Mouse (Mus musculus): ENCODE data around the gene Tent4a. TPM values are rescaled to one million over a fixed set of nuclear protein-coding genes. Genes with fewer than 3 reads are reported as not detected.

The Tent4a gene
- polyA plus RNA-seq, 1 experiment = 34.1 TPM

DNA sequence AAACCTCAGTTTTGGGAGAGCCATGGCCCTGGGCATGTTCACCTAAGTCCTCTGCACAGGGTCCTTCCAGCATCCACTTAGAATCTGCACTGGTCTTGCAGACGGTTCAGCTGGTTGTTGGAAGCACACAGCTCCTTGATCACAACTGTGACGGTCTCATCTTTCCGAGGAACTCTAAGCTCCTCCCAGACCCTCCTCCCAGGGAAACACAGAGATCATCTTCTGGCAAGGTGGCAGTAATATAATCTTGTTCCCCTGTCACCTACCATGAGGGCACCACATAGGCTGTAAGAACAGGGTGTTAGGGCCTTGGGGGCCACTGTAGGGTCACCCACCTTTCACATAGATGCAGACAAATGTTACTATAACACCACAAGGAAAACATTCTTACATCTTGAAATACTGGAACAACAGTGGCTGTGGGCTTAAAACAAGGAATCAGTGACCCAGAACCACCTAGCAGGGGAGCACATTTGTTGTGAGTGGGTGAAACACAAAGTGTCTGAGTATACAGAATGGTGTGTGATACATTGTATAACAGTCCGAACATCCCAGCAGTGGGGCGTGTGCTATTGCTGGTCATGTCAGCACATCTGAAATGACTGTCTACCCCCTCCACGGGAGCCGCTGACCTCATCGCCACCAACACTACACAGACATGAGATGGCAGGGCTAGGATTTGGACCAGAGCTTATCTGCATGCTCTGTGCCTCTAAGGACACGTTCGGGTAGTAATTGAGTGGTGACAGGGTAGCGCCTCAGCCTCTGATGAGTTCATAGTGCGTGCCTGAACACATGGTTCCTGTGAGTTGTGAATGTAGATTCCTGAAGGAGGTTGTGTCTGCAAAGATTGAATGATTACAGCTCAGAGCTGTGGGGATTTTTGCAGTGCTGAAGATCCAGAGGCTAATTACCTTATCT, 28.5 kb upstream of the Tent4a start:
- Histone ChIP-seq H3K4me3 (ENCODE audit: insufficient read depth, low read length) (no peak overlapping the region), H3K27ac (ENCODE audit: insufficient read depth, low read length) (no peak overlapping the region), H3K4me1 (ENCODE audit: control insufficient read depth, insufficient read depth, low read length) (no peaks in the 10 kb centered on the region)
- TF ChIP-seq CTCF (IDR thresholded peaks at IDR 0.05; ENCODE audit: borderline replicate concordance, insufficient read depth, low read length) (no peak), POLR2A (IDR thresholded peaks at IDR 0.05; ENCODE audit: low read depth, low read length) (no peak)

GRCm38 (mm10) chr13:69562004-69562403, 27.6 kb upstream of the Tent4a start:
- TF ChIP-seq POLR2A (IDR thresholded peaks at IDR 0.05; ENCODE audit: low read depth, low read length) (no peak), CTCF (IDR thresholded peaks at IDR 0.05; ENCODE audit: borderline replicate concordance, insufficient read depth, low read length) (no peak)
- H3K4me3 ChIP-seq (ENCODE audit: insufficient read depth, low read length) = no peak overlapping the region
- no peaks in the 10 kb centered on the region for H3K4me1 ChIP-seq (ENCODE audit: control insufficient read depth, insufficient read depth, low read length)
- H3K27ac ChIP-seq (ENCODE audit: insufficient read depth, low read length) = no peak overlapping the region

GRCm38 (mm10) chr13:69559291-69559961, 25.0 kb upstream of the Tent4a start:
- no peaks in the 10 kb centered on the region for H3K4me1 ChIP-seq (ENCODE audit: control insufficient read depth, insufficient read depth, low read length)
- no peak overlapping the region for H3K4me3 ChIP-seq (ENCODE audit: insufficient read depth, low read length)
- no peak for TF ChIP-seq CTCF (IDR thresholded peaks at IDR 0.05; ENCODE audit: borderline replicate concordance, insufficient read depth, low read length)
- no peak for TF ChIP-seq POLR2A (IDR thresholded peaks at IDR 0.05; ENCODE audit: low read depth, low read length)
- no peak overlapping the region for H3K27ac ChIP-seq (ENCODE audit: insufficient read depth, low read length)

GRCm38 (mm10) chr13:69558098-69558660, 23.8 kb upstream of the Tent4a start:
- Histone ChIP-seq H3K27ac (ENCODE audit: insufficient read depth, low read length) (no peak overlapping the region), H3K4me3 (ENCODE audit: insufficient read depth, low read length) (no peak overlapping the region), H3K4me1 (ENCODE audit: control insufficient read depth, insufficient read depth, low read length) (no peaks in the 10 kb centered on the region)
- TF ChIP-seq CTCF (IDR thresholded peaks at IDR 0.05; ENCODE audit: borderline replicate concordance, insufficient read depth, low read length) = no peak
- TF ChIP-seq POLR2A (IDR thresholded peaks at IDR 0.05; ENCODE audit: low read depth, low read length) = no peak

DNA sequence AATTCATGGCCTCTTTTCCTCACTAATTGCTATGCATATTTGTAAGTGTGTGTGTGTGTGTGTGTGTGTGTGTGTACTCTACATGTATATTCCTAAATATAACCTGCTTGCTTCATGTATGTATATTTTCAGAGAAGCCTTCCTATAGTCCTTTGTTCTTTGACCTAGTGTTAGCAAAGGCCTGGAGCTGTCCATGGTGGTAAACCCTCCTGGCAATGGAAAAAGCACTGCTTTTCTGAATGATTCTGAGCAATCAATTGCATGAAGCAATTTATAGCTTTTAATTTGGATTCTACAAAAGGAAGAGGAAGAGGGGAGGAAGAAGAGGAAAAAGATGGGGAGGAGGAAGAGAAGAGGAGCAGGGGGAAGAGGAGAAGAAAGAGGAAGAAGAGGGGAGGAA, 22.3 kb upstream of the Tent4a start:
- H3K27ac ChIP-seq (ENCODE audit: insufficient read depth, low read length) = no peak overlapping the region
- no peaks in the 10 kb centered on the region for H3K4me1 ChIP-seq (ENCODE audit: control insufficient read depth, insufficient read depth, low read length)
- no peak overlapping the region for H3K4me3 ChIP-seq (ENCODE audit: insufficient read depth, low read length)
- TF ChIP-seq POLR2A (IDR thresholded peaks at IDR 0.05; ENCODE audit: low read depth, low read length) = no peak
- TF ChIP-seq CTCF (IDR thresholded peaks at IDR 0.05; ENCODE audit: borderline replicate concordance, insufficient read depth, low read length) = no peak

DNA sequence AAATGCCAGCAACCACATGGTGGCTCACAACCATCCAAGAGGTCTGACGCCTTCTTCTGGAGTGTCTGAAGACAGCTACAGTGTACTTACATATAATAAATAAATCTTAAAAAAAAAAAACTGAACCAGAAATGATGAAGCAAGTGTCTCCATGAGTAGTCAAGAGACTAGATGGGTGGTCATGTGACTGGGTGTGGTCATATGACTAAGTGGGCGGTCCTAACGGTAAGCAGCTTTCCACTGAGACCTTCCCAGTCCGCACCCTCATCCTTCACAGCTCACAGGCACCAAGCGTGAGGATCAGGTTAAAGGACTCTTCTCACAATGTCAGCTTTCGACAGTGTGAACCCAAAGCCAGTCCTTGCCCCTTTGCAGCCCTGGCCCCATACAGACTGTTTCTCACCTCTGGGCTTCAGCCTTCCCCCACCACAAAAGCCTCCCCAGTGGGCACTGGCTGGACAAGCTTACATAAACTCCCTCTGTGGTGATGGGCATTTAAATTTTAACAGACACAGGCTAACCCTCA, 21.6 kb upstream of the Tent4a start:
- H3K27ac ChIP-seq (ENCODE audit: insufficient read depth, low read length) = no peak overlapping the region
- no peak overlapping the region for H3K4me3 ChIP-seq (ENCODE audit: insufficient read depth, low read length)
- no peak for TF ChIP-seq POLR2A (IDR thresholded peaks at IDR 0.05; ENCODE audit: low read depth, low read length)
- no peak for TF ChIP-seq CTCF (IDR thresholded peaks at IDR 0.05; ENCODE audit: borderline replicate concordance, insufficient read depth, low read length)
- no peaks in the 10 kb centered on the region for H3K4me1 ChIP-seq (ENCODE audit: control insufficient read depth, insufficient read depth, low read length)

DNA sequence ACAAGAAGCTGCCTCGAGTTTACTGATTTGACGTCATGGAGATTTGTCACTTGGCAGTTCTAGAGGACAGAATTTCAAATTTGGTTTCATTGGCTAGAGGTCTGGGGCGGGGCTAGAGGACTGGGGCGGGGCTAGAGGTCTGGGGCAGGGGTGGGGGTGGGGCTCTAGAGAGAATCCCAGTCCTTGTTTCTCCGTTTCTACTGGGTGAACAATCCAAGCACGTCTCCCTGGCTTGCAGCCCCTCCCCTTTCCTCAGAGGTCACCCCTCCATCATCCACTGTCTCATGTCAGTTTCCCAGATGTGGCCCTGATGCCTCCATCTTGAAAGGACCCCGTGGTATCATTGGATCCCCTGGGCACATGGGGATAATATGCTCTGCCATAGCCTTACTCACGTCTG, 20.6 kb upstream of the Tent4a start:
- TF ChIP-seq CTCF (IDR thresholded peaks at IDR 0.05; ENCODE audit: borderline replicate concordance, insufficient read depth, low read length) (no peak), POLR2A (IDR thresholded peaks at IDR 0.05; ENCODE audit: low read depth, low read length) (no peak)
- no peak overlapping the region for H3K4me3 ChIP-seq (ENCODE audit: insufficient read depth, low read length)
- no peaks in the 10 kb centered on the region for H3K4me1 ChIP-seq (ENCODE audit: control insufficient read depth, insufficient read depth, low read length)
- no peak overlapping the region for H3K27ac ChIP-seq (ENCODE audit: insufficient read depth, low read length)

DNA sequence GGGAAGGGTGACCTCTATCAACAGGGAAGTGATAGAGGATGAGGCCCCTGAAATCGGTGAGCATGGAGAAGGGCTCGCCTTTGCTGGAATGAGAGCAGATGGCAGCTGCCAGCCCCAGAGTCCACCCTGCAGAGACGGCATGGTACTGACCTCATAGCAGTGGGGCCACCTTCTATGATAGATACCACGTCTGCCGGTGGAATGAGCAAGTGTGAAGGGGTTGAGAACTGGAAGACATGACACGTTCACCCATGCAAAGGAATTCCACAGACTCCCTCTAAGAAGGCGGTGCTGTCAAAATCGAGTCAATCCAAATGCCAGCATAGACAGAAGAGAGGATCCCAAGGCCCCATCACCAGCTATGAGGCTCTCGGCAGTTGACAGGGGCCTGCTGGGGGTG, 19.8 kb upstream of the Tent4a start:
- Histone ChIP-seq H3K4me1 (ENCODE audit: control insufficient read depth, insufficient read depth, low read length) (no peaks in the 10 kb centered on the region), H3K4me3 (ENCODE audit: insufficient read depth, low read length) (no peak overlapping the region), H3K27ac (ENCODE audit: insufficient read depth, low read length) (no peak overlapping the region)
- TF ChIP-seq CTCF (IDR thresholded peaks at IDR 0.05; ENCODE audit: borderline replicate concordance, insufficient read depth, low read length) = no peak
- TF ChIP-seq POLR2A (IDR thresholded peaks at IDR 0.05; ENCODE audit: low read depth, low read length) = no peak

GRCm38 (mm10) chr13:69553024-69553423, 18.6 kb upstream of the Tent4a start:
- no peak overlapping the region for H3K4me3 ChIP-seq (ENCODE audit: insufficient read depth, low read length)
- no peak overlapping the region for H3K27ac ChIP-seq (ENCODE audit: insufficient read depth, low read length)
- peak; percentile 82; the same call in 1 of the 2 replicates for TF ChIP-seq CTCF (IDR thresholded peaks at IDR 0.05; ENCODE audit: borderline replicate concordance, insufficient read depth, low read length)
- TF ChIP-seq POLR2A (IDR thresholded peaks at IDR 0.05; ENCODE audit: low read depth, low read length) = no peak
- H3K4me1 ChIP-seq (ENCODE audit: control insufficient read depth, insufficient read depth, low read length) = no peaks in the 10 kb centered on the region

All from embryonic fibroblast, embryonic 13.5 days (primary cell).